Mouse (Mus musculus): Measurements from ENCODE around the gene Olfr971.
"Not testable (repeated sequence)": the region's sequence is repeated elsewhere in the genome, so short reads cannot be mapped to it uniquely, and the experiment has no call there.

Gene Olfr971

DNA sequence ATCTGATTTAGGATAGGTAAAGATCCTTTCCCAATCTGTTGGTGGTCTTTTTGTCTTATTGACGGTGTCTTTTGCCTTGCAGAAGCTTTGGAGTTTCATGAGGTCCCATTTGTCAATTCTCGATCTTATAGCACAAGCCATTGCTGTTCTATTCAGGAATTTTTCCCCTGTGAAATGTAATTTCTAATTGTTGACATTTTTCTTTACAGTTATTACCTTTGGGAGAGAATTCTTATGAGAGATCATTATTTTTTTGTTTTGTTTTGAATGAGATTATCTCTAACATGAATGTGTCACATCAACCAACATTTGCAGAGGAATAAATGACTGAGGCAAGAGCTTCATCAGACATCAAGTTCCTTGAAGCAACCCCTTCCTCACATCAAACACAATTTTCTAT lies at the start of gene Olfr971:
Olfr971 (plus strand) TSS at position 301 of the 400 bp plus-strand sequence.
- not testable (repeated sequence) for DNase-seq (ENCODE audit: low read depth, low spot score)

DNA sequence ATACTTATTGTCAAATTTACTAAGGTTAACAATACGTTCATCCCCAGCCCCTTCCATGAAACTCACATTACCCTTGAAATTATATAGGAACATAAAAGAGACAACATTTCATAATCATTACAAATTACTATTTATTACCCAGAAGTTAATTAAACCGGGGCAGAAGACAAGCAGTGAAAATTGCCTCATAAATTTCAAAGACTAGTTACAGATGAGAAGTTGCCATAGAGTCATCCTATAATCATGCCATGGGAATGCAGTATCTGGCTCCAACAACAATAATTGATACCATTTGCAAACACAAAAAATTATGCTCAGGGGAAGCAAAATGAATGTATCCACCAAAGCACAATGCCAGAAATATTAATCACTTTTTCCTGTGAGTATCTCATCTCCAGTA lies 46.1 kb upstream of the Olfr971 start, which contains the start of gene Olfr969:
Olfr969 (plus strand) TSS at position 388 of the 400 bp plus-strand sequence.
- no peak for DNase-seq (ENCODE audit: low read depth, low spot score)

DNA sequence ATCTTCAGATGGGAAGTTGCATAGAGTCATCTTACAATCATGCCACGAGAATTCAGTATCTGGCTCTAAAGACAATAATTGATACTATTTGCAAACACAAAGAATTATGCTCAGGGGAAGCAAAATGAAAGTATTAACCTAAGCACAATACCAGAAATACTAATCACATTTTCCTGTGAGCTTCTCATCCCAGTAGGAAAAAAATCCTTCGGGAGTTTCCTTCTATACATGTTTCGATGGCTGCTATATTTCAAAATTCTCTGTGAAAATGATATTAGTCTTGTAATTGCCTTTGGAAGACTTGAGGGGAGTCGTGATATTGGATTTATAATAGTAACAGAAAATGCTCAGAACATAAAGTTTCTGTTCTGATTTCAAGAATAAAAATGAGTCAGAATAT lies 28.1 kb upstream of the Olfr971 start, which contains the start of gene Olfr970:
Olfr970 (plus strand) TSS at position 301 of the 400 bp plus-strand sequence.
- DNase-seq (ENCODE audit: low read depth, low spot score) = no peak

GRCm38 (mm10) chr9:39866122-39866521 lies 29.4 kb downstream of the Olfr971 start, which contains the start of gene Olfr972:
Gene Olfr972, plus strand, starts transcription at chr9:39866422.
- no peak for DNase-seq (ENCODE audit: low read depth, low spot score)

- DNase-seq (ENCODE audit: low read depth, low spot score) = not testable (repeated sequence)
These were observed 35.3 kb downstream of the Olfr971 start for GRCm38 (mm10) chr9:39871986-39872385.

GRCm38 (mm10) chr9:39877541-39878396 lies 41.1 kb downstream of the Olfr971 start:
- not testable (repeated sequence) for DNase-seq (ENCODE audit: low read depth, low spot score)

All from A20 (cell line).